Mouse (Mus musculus) heart, adult 2 months (tissue): ENCODE measurements around the gene Ptges. TPM values are rescaled to one million over a fixed set of nuclear protein-coding genes. Genes with fewer than 3 reads are reported as not detected.

Source experiments
- DNase-seq, 2 experiments: peaks; one replicate each; pipeline ENCODE4 v3.0.0; 2021
- H3K27ac ChIP-seq: fragments of 200-600 bp; 2 replicates; pipeline ENCODE4 v1.8.1; 2022
- H3K27me3 ChIP-seq: fragments of 200-500 bp; 2 replicates; pipeline ENCODE4 v1.6.1; 2012; ENCODE audit warnings: mild to moderate bottlenecking, low read length, inconsistent platforms, mixed read lengths; ENCODE audit not compliant: control insufficient read depth, insufficient read depth
- H3K36me3 ChIP-seq: fragments of 200-500 bp; 2 replicates; pipeline ENCODE4 v1.6.1; 2012; ENCODE audit warnings: low read length, inconsistent platforms; ENCODE audit not compliant: control insufficient read depth, insufficient read depth
- H3K4me1 ChIP-seq: fragments of 200-500 bp; 2 replicates; pipeline ENCODE4 v1.6.1; 2011; ENCODE audit warnings: low read length; ENCODE audit not compliant: control insufficient read depth, insufficient read depth
- H3K4me3 ChIP-seq: fragments of 200-600 bp; 2 replicates; pipeline ENCODE4 v1.8.1; 2022
- H3K79me2 ChIP-seq: fragments of 200-500 bp; replicated peaks from 2 replicates; pipeline ENCODE4 v1.6.1; 2012; ENCODE audit warnings: mild to moderate bottlenecking, inconsistent platforms, low read length, moderate library complexity, mixed read lengths; ENCODE audit not compliant: control insufficient read depth, insufficient read depth
- H3K9ac ChIP-seq: fragments of 200-500 bp; 2 replicates; pipeline ENCODE4 v1.6.1; 2012; ENCODE audit warnings: low read depth, mild to moderate bottlenecking, control low read depth, inconsistent platforms, low read length, mixed read lengths
- CTCF ChIP-seq: fragments of 200-600 bp; IDR thresholded peaks from 2 replicates; pipeline ENCODE4 v1.8.1; 2022; ENCODE audit warnings: antibody characterized with exemption, mild to moderate bottlenecking, moderate library complexity
- EP300 ChIP-seq: fragments of 200-500 bp; IDR thresholded peaks from 2 replicates; pipeline ENCODE4 v1.6.1; 2011; ENCODE audit warnings: low read depth, low read length, control low read depth; ENCODE audit not compliant: insufficient read depth
- POLR2A ChIP-seq: fragments of 200-500 bp; IDR thresholded peaks from 2 replicates; pipeline ENCODE4 v1.6.1; 2011; ENCODE audit warnings: mild to moderate bottlenecking, low read depth, low read length, control low read depth; ENCODE audit not compliant: insufficient read depth
- WGBS: fragments of 180-500 bp; shearing (Covaris S2); methylation state at CpG from one replicate; pipeline ENCODE4 v1.1.7; 2018; 5-methylcytosine and 5-hydroxymethylcytosine counted together
- intact Hi-C: fragments of 180-260 bp; cut with DNase I; formaldehyde crosslinking; loops from one replicate; pipeline ENCODE4 v1.15.1; 2025
- polyA plus RNA-seq: library from polyadenylated mRNA; depleted of rRNA; stranded (reverse); fragments of >200 nt; gene quantifications from 2 replicates; pipeline ENCODE4 v1.2.3, GENCODE M21; 2012
- total RNA-seq, 2 experiments: library from RNA; stranded (reverse); gene quantifications; 2 replicates each; pipeline ENCODE4 v1.2.3; 2021

Ptges gene
- total and polyA plus RNA-seq, 3 experiments = 2.5 to 4.8 (median 2.8) TPM

DNA sequence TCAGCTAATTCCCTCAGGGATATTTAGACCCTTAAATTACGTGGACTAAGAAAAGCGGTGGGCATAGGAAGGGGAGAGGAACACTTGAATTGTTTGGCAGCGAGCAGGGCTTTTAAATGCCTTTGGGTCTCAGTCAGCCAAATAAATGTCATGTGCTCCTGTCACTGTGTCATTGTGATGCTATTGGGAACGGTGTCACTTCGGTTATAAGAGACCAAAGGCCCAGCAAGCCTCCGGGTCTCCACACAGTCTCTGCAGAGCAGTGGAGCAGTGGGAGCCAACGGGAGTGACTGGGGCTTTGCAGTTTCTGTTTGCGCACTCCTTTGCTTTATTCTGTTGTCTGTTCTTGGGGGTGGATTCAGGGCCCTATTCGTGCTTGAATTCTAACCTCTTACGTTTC, 55.2 kb downstream of the Ptges start:
- no peak for DNase-seq
- H3K9ac ChIP-seq = no peak overlapping the region
- no peak overlapping the region for H3K4me3 ChIP-seq
- TF ChIP-seq POLR2A (no peak), EP300 (no peak), CTCF (no peak)
- 56% methylated on average over 10 of the region's 10 CpGs for WGBS
- H3K27ac ChIP-seq = no peak overlapping the region
- H3K79me2 ChIP-seq = no peaks in the 10 kb centered on the region
- no peaks in the 10 kb centered on the region for H3K4me1 ChIP-seq
- intact Hi-C loops = no loop called here
- H3K36me3 ChIP-seq = no peaks in the 10 kb centered on the region
- H3K27me3 ChIP-seq = no peaks in the 10 kb centered on the region

DNA sequence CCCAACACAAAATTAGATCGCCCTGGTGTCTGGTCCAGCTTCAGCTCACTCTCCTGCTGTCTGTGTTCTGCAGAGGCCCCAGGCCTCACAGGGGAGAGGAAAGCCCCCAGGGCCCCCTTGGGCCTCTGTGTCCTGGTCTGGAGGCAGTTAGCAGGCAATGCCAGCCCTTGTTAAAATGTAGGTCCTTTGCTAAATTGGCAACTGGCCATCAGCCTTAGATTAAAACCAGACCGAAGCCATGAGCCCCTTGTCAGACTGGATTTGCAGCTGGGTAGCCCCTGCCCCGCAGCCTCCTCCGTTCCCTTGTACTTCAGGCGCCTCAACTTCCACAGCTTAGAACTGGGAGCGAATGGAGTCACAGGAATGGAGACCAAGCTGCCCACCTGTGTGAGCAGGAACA, 57.0 kb downstream of the Ptges start:
- no peak overlapping the region for H3K9ac ChIP-seq
- TF ChIP-seq CTCF = no peak
- no peak for TF ChIP-seq POLR2A
- no peak for TF ChIP-seq EP300

DNA sequence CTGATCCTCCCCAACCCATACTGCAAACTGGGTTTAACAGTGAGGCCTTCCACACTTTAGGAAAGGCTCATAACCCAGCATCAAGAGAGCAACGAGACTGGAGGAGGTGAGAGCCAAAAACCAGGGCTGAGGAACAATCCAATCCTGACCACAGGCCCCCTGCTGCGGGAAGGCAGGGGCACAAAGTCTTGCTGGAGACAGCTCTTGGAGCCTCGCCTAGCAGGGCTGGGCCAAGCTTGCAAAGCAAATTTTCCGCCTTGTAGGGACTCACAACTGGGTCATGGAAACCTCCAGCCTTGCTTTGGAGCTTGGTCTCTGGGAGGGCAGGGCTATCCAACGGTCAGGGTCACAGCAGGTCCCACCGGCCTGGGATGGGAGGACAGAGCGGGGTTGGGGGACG, 58.8 kb downstream of the Ptges start:
- no peaks in the 10 kb centered on the region for H3K36me3 ChIP-seq
- DNase-seq = no peak
- H3K27me3 ChIP-seq = no peaks in the 10 kb centered on the region
- H3K27ac ChIP-seq = no peak overlapping the region
- no peak overlapping the region for H3K9ac ChIP-seq
- no peaks in the 10 kb centered on the region for H3K4me1 ChIP-seq
- WGBS = 66% methylated on average over 8 of the region's 8 CpGs
- intact Hi-C loops = no loop called here
- TF ChIP-seq CTCF = no peak
- no peak for TF ChIP-seq POLR2A
- TF ChIP-seq EP300 = no peak
- H3K4me3 ChIP-seq = no peak overlapping the region
- H3K79me2 ChIP-seq = no peaks in the 10 kb centered on the region

More for the DNA sequence above, 57.0 kb downstream of the Ptges start:
- H3K27me3 ChIP-seq = no peaks in the 10 kb centered on the region
- intact Hi-C loops = no loop called here
- H3K36me3 ChIP-seq = no peaks in the 10 kb centered on the region
- H3K27ac ChIP-seq = no peak overlapping the region
- DNase-seq = no peak
- H3K4me3 ChIP-seq = no peak overlapping the region
- no peaks in the 10 kb centered on the region for H3K4me1 ChIP-seq
- 81% methylated on average over 6 of the region's 6 CpGs for whole genome bisulfite sequencing
- no peaks in the 10 kb centered on the region for H3K79me2 ChIP-seq

DNA sequence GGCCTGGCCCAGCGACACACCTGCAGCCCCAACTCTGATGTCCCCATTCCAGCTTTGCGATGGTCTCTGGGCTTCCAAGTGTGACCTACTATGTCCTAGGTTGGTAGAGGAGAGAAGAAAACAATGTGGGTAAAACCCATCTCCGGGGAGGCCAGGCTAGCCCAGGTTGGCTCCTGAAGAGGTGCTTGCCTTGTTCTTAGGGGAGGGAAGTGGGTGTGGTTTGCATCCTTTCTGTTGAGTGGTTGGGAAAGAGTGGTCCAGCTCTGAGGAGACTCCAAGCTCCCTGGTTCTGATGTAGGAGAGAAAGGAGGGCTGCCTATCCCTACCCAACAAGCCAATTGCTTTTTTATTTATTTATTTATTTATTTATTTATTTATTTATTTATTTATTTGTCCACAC, 64.2 kb downstream of the Ptges start:
- no peak overlapping the region for H3K4me3 ChIP-seq
- 76% methylated on average over 3 of the region's 3 CpGs for whole genome bisulfite sequencing
- no peaks in the 10 kb centered on the region for H3K27me3 ChIP-seq
- no peak for TF ChIP-seq CTCF
- no peak for TF ChIP-seq EP300
- TF ChIP-seq POLR2A = no peak
- H3K36me3 ChIP-seq = no peaks in the 10 kb centered on the region
- intact Hi-C loops = no loop called here
- no peak overlapping the region for H3K27ac ChIP-seq
- peaks cover 2% of the 10 kb centered on the region; the same call in 1 of the 2 replicates for H3K4me1 ChIP-seq
- no peak overlapping the region for H3K9ac ChIP-seq
- no peaks in the 10 kb centered on the region for H3K79me2 ChIP-seq
- DNase-seq = no peak

DNA sequence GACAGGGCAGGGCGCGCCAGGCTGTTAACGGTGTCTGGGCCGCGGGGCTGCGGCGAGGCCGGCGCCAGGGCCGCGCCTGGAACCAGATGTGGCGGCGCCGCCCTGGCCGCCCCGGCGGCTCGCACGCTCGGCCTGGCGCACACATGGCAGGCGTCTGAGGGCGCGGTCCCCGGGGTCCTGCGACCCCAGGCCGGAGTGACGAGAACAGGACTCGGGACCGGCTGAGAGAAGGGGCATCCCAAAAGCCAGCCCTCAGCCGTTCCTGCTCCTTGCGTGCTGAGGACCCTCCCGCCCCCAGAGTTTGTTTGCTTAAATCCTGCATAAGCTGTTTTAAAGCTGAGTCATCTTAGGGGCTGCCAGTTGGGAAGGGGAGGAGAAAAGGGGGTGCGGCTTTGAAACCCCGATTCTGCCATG, 64.7 kb downstream of the Ptges start:
- Histone ChIP-seq H3K79me2 (no peaks in the 10 kb centered on the region), H3K27me3 (no peaks in the 10 kb centered on the region), H3K4me3 (no peak overlapping the region), H3K36me3 (no peaks in the 10 kb centered on the region), H3K4me1 (peaks cover 2% of the 10 kb centered on the region; the same call in 1 of the 2 replicates), H3K9ac (peak overlapping the region; percentile 40), H3K27ac (no peak overlapping the region; the same call in 1 of the 2 replicates)
- 25% methylated on average over 35 of the region's 35 CpGs for WGBS
- intact Hi-C loops = no loop called here
- no peak for TF ChIP-seq CTCF
- no peak for TF ChIP-seq POLR2A
- no peak for TF ChIP-seq EP300
- peak; percentile 51 to 60 for DNase-seq

DNA sequence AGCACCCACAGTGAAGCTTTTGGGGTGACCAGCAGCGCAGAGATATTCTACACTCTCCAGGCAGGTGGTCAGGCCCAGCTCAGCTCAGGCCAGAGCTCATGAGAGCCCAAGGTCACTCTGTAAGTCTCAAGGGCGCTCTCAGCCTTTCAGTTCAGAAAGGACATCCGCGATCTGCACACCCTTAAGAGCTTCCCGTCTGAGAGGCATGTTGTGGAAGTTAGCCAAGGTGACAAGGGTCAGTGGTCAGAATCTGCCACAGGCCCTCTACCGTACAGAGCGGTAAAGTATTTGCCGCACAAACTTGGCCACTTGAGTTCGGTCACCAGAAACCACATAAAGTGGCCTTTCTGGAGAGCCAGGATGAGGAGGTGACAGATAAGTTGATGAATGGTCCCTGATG, 66.1 kb downstream of the Ptges start:
- DNase-seq = no peak
- no peaks in the 10 kb centered on the region for H3K36me3 ChIP-seq
- H3K9ac ChIP-seq = no peak overlapping the region
- H3K27ac ChIP-seq = no peak overlapping the region
- peaks cover 2% of the 10 kb centered on the region; the same call in 1 of the 2 replicates for H3K4me1 ChIP-seq
- H3K79me2 ChIP-seq = no peaks in the 10 kb centered on the region
- TF ChIP-seq CTCF = no peak
- no peaks in the 10 kb centered on the region for H3K27me3 ChIP-seq
- H3K4me3 ChIP-seq = no peak overlapping the region
- 39% methylated on average over 9 of the region's 9 CpGs for WGBS
- intact Hi-C loops = no loop called here
